Mouse (Mus musculus) neural tube, embryonic 13.5 days (tissue): Measurements from ENCODE around the gene Wnt11. TPM values are rescaled to one million over a fixed set of nuclear protein-coding genes. Genes with fewer than 3 reads are reported as not detected.

Experiments used
- ATAC-seq: fragments of 200-750 bp; cut with Nextera tagmentation; 2 replicates; pipeline ENCODE4 v1.8.0; 2017; ENCODE audit warnings: low read depth, mild to moderate bottlenecking, moderate TSS enrichment, moderate library complexity
- H3K27ac ChIP-seq: fragments of 300-500 bp; sonication (generic); replicated peaks from 2 replicates; pipeline ENCODE4 v1.5.1; 2015; ENCODE audit warnings: moderate library complexity, mild to moderate bottlenecking, inconsistent platforms
- H3K27me3 ChIP-seq: fragments of 300-500 bp; sonication (generic); 2 replicates; pipeline ENCODE4 v1.6.1; 2015; ENCODE audit warnings: mild to moderate bottlenecking, inconsistent platforms
- H3K36me3 ChIP-seq: fragments of 300-500 bp; sonication (generic); 2 replicates; pipeline ENCODE4 v1.6.1; 2015; ENCODE audit warnings: mild to moderate bottlenecking, inconsistent platforms
- H3K4me1 ChIP-seq: fragments of 300-500 bp; sonication (generic); replicated peaks from 2 replicates; pipeline ENCODE4 v1.6.1; 2015; ENCODE audit warnings: inconsistent platforms
- H3K4me2 ChIP-seq: fragments of 300-500 bp; sonication (generic); 2 replicates; pipeline ENCODE4 v1.6.1; 2015; ENCODE audit warnings: inconsistent platforms, mild to moderate bottlenecking, moderate library complexity
- H3K4me3 ChIP-seq: fragments of 300-500 bp; sonication (generic); 2 replicates; pipeline ENCODE4 v1.5.1; 2015; ENCODE audit warnings: mild to moderate bottlenecking, inconsistent platforms
- H3K9ac ChIP-seq: fragments of 300-500 bp; sonication (generic); 2 replicates; pipeline ENCODE4 v1.6.1; 2015; ENCODE audit warnings: moderate library complexity, mild to moderate bottlenecking, inconsistent platforms
- H3K9me3 ChIP-seq: fragments of 300-500 bp; sonication (generic); 2 replicates; pipeline ENCODE4 v1.6.1; 2016; ENCODE audit warnings: inconsistent platforms
- WGBS: fragments of 180-500 bp; shearing (Covaris S2); methylation state at CpG from one replicate; pipeline ENCODE4 v1.1.7; 2015; 5-methylcytosine and 5-hydroxymethylcytosine counted together
- polyA plus RNA-seq: library from polyadenylated mRNA; unstranded; fragments of >200 nt; fragmentation: Nextera tagmentation; extraction: Ambion mirVana; gene quantifications from 2 replicates; pipeline ENCODE4 v1.2.1, GENCODE M21; 2015

Gene Wnt11
- polyA plus RNA-seq, 1 experiment from 2014 or later, result 2.3 TPM

DNA sequence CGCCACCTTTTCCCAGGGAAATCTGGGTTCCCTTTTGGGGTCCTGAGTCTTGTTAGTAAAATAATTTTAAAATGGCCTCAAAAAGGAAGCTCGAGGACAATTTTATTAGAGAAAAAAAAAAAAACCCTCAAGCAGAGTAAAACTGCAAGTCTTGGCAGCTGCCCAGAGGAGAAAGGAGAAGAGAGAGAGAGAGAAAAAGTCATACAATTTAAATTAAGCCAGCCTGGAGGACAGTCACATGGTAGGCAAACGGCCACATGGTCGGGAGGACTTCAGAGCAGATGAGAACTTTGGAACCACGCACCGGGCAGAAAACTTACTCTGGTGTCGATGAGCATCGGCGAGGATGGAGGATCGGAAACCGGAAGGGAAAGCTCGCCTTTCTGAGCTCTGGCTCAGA, 37.0 kb downstream of the Wnt11 start:
- Histone ChIP-seq H3K4me3 (no peak overlapping the region), H3K4me2 (no peak overlapping the region), H3K4me1 (peaks cover 40% of the 10 kb centered on the region), H3K36me3 (no peaks in the 10 kb centered on the region), H3K9me3 (no peaks in the 10 kb centered on the region), H3K27ac (no peak overlapping the region), H3K9ac (no peak overlapping the region), H3K27me3 (0 out of 2 replicates have a peak, but pooled peaks cover 2% of the 10 kb centered on the region)
- 83% methylated on average over 12 of the region's 12 CpGs for WGBS
- no peak for ATAC-seq

DNA sequence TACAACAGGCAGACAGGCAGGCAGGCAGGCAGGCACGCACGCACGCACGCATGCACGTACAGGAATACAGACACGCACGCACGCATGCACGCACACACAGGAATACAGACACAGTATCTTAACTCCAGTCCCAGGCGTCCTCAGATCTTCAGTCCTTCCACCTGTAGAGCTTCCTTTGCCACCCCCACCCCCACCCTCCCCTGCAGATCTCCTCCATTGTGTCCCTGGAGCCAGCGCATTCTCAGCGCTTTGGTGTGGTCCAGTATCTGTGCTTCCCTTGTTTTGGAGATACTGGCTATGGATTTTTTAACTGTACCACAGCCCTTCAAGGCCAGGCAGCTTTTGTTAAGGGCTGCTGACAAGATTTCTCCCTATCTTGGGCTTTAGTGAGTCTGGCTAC, 38.4 kb downstream of the Wnt11 start:
- no peaks in the 10 kb centered on the region for H3K36me3 ChIP-seq
- 0 out of 2 replicates have a peak, but pooled peaks cover 2% of the 10 kb centered on the region for H3K27me3 ChIP-seq
- no peak overlapping the region for H3K4me2 ChIP-seq
- H3K27ac ChIP-seq, result no peak overlapping the region
- no peak for ATAC-seq
- H3K4me1 ChIP-seq, result peaks cover 30% of the 10 kb centered on the region
- no peaks in the 10 kb centered on the region for H3K9me3 ChIP-seq
- no peak overlapping the region for H3K9ac ChIP-seq
- 88% methylated on average over 12 of the region's 12 CpGs for WGBS
- no peak overlapping the region for H3K4me3 ChIP-seq

DNA sequence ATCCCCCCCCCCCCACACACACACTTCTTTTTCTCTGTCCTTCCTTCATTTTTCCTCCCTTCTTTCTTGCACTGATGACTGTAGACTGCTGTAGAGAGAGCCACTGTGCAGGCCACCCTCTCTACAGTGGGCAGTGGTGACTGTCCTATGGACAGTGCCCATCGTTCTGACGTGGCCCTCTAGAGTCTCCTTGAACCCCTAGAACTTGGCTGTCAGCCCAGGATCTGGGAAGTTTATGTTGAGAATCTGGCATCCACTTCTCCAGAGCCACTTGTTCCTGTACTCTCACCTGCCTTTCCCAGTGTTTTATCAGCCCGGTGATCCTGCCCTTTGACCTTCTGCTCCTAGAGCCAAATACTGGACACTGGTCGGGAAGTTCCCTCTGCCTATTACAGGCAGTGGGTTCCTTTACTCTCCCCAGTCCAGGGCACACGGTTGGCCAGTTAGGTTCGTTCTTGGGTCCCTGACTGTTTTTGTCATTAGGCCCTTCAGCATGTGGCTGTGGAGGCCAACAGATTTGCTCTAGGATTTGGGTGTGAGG, 39.6 kb downstream of the Wnt11 start:
- no peak overlapping the region for H3K27ac ChIP-seq
- peaks cover 27% of the 10 kb centered on the region for H3K4me1 ChIP-seq
- 0 out of 2 replicates have a peak, but pooled peaks cover 2% of the 10 kb centered on the region for H3K27me3 ChIP-seq
- no peaks in the 10 kb centered on the region for H3K9me3 ChIP-seq
- WGBS, result 67% methylated on average over 6 of the region's 6 CpGs
- no peaks in the 10 kb centered on the region for H3K36me3 ChIP-seq
- no peak overlapping the region for H3K4me3 ChIP-seq
- no peak for ATAC-seq
- H3K4me2 ChIP-seq, result no peak overlapping the region
- H3K9ac ChIP-seq, result no peak overlapping the region

DNA sequence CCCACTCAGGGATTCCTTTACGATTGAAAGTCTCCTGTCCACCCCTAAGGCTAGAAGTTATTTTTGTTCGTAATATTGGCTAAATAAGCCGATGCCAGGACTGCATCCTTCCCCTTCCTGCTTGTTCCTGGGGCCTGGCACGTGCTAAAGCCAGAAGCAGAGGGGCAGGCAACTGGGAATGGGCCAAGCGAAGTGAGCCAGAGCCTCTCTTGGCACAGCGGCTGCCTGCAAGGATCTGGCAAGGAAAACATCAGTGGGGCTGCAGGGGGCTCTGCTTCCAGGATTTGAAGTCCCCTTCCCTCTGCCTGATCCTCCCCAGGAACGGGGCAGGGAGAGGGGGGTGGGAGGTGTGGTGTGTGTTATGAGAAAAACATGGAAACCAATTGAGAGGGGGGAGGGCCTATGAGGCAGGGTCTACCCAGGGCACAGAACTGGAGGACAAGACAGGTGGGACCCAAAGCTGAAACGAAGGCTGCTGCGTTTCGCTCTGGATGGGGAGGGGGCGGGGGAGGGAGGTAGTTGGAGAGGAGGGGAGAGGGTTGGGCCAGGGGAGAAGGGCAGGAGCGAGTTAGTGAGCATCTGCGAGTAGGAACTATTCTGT, 40.6 kb downstream of the Wnt11 start:
- Histone ChIP-seq H3K27me3 (no peaks in the 10 kb centered on the region), H3K9ac (no peak overlapping the region), H3K4me2 (no peak overlapping the region), H3K27ac (no peak overlapping the region), H3K36me3 (no peaks in the 10 kb centered on the region), H3K9me3 (no peaks in the 10 kb centered on the region), H3K4me3 (no peak overlapping the region), H3K4me1 (peaks cover 21% of the 10 kb centered on the region)
- no peak for ATAC-seq
- WGBS, result 33% methylated on average over 13 of the region's 13 CpGs

DNA sequence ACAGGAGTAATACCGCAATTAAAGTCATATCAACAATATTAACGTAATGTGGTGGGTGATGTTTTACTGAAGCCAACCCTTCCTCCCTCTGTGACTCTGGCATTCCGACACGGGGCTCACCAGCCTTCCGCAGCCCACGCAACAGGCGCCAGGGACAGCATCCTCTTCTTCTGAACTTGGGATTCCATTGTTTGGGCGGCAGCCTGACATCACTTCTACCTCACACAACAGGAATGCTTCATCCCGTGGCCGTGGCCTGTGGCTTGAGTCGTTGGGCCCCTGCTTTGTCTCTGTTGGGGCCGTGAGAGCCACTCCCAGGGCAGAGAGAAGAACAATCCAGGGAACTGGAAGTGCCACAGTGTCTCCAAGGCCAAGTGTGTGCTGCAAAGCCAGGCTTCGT, 41.2 kb downstream of the Wnt11 start:
- Histone ChIP-seq H3K36me3 (no peaks in the 10 kb centered on the region), H3K9me3 (no peaks in the 10 kb centered on the region), H3K9ac (no peak overlapping the region), H3K27ac (no peak overlapping the region), H3K4me2 (no peak overlapping the region), H3K4me1 (peaks cover 16% of the 10 kb centered on the region), H3K4me3 (no peak overlapping the region), H3K27me3 (no peaks in the 10 kb centered on the region)
- no peak for ATAC-seq
- WGBS, result 35% methylated on average over 13 of the region's 13 CpGs

DNA sequence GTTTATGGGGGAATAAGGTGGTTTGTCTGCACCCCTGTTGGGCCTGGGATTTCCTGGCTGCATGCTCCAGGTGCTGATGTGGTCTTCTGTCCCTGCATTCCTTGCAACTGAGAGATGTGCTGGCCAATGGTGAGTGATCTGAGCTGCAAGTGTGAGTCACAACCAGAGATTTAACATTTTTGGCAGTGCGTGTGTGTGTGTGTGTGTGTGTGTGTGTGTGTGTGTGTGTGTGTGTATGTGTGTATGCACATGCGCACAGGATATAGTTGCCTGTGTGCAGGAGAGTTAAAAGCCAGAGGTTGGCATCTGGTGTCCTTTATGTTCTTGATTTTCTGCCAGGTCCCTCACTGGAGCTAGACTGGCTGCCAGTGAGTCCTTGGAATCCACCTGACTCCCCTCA, 44.3 kb downstream of the Wnt11 start:
- Histone ChIP-seq H3K4me3 (no peak overlapping the region), H3K9ac (no peak overlapping the region), H3K36me3 (no peaks in the 10 kb centered on the region), H3K4me2 (no peak overlapping the region), H3K9me3 (no peaks in the 10 kb centered on the region), H3K27me3 (no peaks in the 10 kb centered on the region), H3K4me1 (peaks cover 16% of the 10 kb centered on the region), H3K27ac (no peak overlapping the region)
- WGBS, result 91% methylated on average over 2 of the region's 2 CpGs
- ATAC-seq, result no peak

DNA sequence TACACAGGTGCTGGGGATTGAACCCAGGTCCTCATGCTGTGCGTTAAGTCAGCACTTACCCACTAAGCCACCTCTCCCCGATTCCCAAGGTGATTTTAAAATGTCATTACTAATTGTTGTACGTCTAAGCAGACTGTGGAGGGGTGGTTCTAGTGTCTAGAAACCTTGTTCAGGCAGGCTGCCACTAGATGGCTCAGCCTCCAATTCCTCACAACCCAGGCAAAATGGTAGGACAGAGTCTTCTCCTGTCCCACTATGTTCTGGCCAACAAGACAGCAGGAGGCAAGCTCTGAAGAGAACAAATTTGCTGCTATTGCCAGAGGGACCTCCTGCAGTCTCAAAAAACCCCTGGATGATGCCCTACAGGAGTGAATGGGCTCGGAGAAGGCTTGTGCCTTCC, 47.0 kb downstream of the Wnt11 start:
- no peak for ATAC-seq
- 54% methylated on average over 4 of the region's 4 CpGs for WGBS

DNA sequence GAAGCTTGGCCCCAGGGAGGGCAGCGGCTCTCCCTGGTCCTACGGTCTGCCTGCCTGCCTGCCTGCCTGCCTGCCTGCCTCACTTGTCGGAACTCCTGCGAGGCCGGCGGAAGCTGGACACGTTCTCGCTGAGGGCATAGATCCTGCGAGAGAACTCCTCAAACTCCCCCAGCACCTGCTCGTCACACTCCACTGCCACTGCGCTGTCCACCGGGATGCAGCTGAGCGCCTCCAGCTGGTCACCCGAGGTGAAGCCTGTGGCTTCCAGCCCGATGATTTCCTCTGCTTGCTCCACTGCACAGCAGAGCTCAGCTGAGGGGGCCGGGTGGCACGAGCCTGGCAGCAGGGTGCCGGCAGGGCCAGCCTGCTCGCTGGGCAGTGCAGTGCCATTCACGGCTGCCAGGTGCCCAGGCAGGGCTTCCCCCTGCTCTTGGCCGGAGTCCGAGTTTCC, 52.9 kb downstream of the Wnt11 start:
- no peak overlapping the region for H3K4me2 ChIP-seq
- peak overlapping the region; percentile 83 for H3K27ac ChIP-seq
- no peaks in the 10 kb centered on the region for H3K36me3 ChIP-seq
- H3K27me3 ChIP-seq, result no peaks in the 10 kb centered on the region
- 27% methylated on average over 22 of the region's 22 CpGs for WGBS
- peaks cover 47% of the 10 kb centered on the region for H3K4me1 ChIP-seq
- H3K4me3 ChIP-seq, result no peak overlapping the region
- H3K9ac ChIP-seq, result no peak overlapping the region
- H3K9me3 ChIP-seq, result no peaks in the 10 kb centered on the region
- peak; percentile 63 for ATAC-seq

More for the DNA sequence above, 47.0 kb downstream of the Wnt11 start:
- Histone ChIP-seq H3K4me1 (peaks cover 7% of the 10 kb centered on the region), H3K9ac (no peak overlapping the region), H3K27ac (no peak overlapping the region), H3K27me3 (no peaks in the 10 kb centered on the region), H3K36me3 (no peaks in the 10 kb centered on the region), H3K4me3 (no peak overlapping the region), H3K4me2 (no peak overlapping the region), H3K9me3 (no peaks in the 10 kb centered on the region)

DNA sequence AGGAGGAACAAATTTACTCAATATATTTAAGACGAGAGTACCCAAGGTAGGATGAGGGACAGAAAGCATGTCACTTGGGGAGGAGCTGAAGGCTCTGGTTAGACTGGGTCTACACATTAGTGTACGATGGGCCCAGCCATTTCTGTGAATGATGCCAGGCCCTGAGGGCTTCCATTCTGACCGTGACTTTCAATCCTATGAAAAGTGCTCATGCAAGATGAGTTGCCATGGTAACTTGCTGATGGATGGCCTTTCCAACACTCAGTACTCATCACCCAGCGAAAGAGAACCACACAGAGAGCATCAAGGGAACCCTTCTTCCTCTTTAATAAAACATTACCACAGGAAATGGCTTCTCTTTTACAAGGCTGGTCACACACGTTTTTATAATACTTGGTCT, 53.9 kb downstream of the Wnt11 start:
- Histone ChIP-seq H3K27me3 (no peaks in the 10 kb centered on the region), H3K36me3 (no peaks in the 10 kb centered on the region), H3K4me2 (no peak overlapping the region), H3K4me3 (no peak overlapping the region), H3K4me1 (peaks cover 47% of the 10 kb centered on the region), H3K9ac (no peak overlapping the region), H3K9me3 (no peaks in the 10 kb centered on the region), H3K27ac (peak overlapping the region; percentile 83)
- 15% methylated on average over 5 of the region's 5 CpGs for WGBS
- peak; percentile 65 for ATAC-seq

DNA sequence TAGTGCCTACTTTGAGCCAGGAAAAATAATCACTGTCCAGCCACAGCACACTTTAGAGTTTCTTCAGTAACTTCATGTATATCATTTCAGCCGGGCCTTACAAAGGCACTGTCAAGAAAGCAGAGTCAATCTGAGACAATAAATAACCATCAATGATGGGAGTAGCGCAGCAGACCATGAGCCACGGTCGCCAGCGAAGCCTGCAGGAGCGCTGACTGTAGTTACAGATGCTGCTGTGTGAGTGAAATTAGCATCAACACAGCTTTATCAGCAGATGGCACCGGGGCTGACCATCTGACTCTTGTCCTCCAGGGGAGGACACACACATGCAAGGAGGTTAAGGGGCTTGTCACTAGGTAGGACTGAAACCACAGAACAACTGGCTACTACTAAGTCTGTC, 54.3 kb downstream of the Wnt11 start:
- ATAC-seq, result peak; percentile 44
- Histone ChIP-seq H3K9me3 (no peaks in the 10 kb centered on the region), H3K27me3 (no peaks in the 10 kb centered on the region), H3K27ac (peak overlapping the region; percentile 83), H3K4me2 (no peak overlapping the region), H3K36me3 (no peaks in the 10 kb centered on the region), H3K9ac (no peak overlapping the region), H3K4me3 (no peak overlapping the region), H3K4me1 (peaks cover 47% of the 10 kb centered on the region)
- 11% methylated on average over 7 of the region's 7 CpGs for WGBS

DNA sequence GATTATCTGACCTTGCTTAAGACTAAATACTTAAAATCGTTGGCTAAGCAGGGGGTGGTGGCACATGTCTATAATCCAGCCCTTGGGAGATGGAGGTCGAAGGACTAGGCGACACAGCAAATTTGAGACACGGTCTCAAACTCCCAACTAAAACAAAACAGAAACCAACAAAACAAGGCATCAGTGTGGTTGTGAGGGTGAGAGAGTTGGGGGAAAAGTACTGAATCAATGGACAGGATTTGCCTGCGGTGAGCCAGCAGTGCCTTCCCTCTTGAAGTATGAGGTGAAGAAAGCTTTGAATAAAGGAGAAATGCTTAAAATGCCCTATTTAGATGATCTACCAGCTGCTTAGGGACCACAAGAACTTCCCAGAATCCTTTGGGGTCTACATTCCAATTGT, 58.2 kb downstream of the Wnt11 start:
- WGBS, result 85% methylated on average over 5 of the region's 5 CpGs
- ATAC-seq, result no peak

DNA sequence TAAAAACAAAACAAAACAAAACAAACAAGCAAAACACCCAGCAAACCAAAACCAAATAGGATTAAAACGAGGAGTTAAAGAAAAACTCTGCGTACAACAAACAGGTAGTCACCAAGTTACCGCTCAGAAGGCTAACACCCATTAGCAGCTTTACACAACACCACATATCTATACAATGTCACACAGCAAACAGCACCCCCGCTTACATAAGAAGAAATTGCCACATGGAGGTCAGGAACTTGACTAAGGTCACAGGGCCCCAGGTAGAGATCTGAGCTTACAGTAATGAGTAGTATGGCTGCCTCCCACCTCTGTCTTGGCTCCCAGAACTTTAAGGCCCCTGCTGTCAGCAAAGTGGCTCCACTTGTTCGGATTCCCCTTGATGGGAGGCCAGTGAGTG, 59.4 kb downstream of the Wnt11 start:
- 88% methylated on average over 5 of the region's 5 CpGs for WGBS
- Histone ChIP-seq H3K27me3 (no peaks in the 10 kb centered on the region), H3K36me3 (no peaks in the 10 kb centered on the region), H3K4me1 (peaks cover 33% of the 10 kb centered on the region), H3K9ac (no peak overlapping the region), H3K4me2 (no peak overlapping the region), H3K27ac (peak overlapping the region; percentile 42), H3K4me3 (no peak overlapping the region), H3K9me3 (no peaks in the 10 kb centered on the region)
- ATAC-seq, result no peak

More for the DNA sequence above, 58.2 kb downstream of the Wnt11 start:
- Histone ChIP-seq H3K9me3 (no peaks in the 10 kb centered on the region), H3K4me2 (no peak overlapping the region), H3K27ac (no peak overlapping the region), H3K4me3 (no peak overlapping the region), H3K27me3 (no peaks in the 10 kb centered on the region), H3K9ac (no peak overlapping the region), H3K36me3 (no peaks in the 10 kb centered on the region), H3K4me1 (peaks cover 44% of the 10 kb centered on the region)

DNA sequence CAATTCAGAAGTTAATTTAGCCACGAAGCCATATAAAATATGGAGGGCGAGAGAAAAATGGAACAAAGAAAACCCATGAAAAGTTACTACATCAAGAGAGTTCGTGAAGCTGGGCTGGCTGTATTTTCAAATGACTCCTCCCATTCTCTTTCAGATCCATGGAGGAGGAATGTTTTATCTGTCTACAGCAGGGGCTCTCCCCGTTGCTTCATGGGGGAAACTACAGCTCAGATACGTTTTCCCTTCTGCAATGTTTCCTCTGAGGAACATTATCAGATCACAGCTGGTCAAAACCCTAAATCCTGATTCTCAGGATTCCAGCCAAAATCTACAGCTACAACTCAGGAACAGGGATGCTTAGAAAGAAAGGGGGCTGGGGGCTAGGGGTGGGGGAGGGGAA, 59.9 kb downstream of the Wnt11 start:
- Histone ChIP-seq H3K9ac (no peak overlapping the region), H3K36me3 (no peaks in the 10 kb centered on the region), H3K27me3 (no peaks in the 10 kb centered on the region), H3K9me3 (no peaks in the 10 kb centered on the region), H3K27ac (peak overlapping the region; percentile 42; the same call in 1 of the 2 replicates), H3K4me2 (no peak overlapping the region), H3K4me3 (no peak overlapping the region), H3K4me1 (peaks cover 28% of the 10 kb centered on the region)
- 26% methylated on average over 5 of the region's 5 CpGs for WGBS
- no peak for ATAC-seq
